Mouse (Mus musculus): ENCODE measurements at regions not wholly inside any gene's neighbourhood (a gene's known extent, or its start where the extent isn't known, plus 50 kb on each side); places are given as distances from the start of the nearest gene placed in this dataset.

DNA sequence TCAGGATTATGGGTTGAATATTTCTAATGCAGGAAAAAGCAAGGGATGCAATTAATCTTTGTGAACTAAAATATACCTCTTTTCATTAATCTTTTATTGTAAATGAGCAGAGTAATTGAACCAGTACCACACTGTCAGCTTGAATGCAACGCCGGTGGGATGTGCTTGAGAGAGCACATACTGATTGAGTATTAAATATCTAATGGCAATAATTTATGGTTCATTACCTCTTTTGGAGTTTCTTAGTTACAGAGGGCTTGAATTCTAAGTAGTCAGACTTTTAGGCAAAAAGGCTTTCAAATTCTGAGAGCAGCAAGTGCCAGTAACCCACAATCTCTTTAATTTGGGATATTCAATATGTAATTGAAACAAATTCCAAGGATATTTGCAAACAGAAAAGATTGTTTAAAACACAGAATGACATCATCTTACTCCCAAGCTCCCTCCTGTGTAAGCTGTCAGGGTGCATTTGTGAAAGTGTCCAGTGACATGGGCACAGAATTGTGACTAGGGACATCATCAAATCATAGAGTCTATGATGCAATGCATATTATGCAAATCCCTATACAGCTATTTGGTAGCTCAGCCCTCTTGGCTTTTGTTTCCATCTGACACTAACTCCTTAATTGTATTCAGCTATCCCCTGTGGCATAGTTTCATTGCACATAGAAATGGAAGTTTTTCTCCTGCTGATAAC lies 175.2 kb upstream of the Cdh8 start:
- ATAC-seq (ENCODE audit: low FRiP score, low read depth), result no peak
- Histone ChIP-seq H3K36me3 (no peaks in the 10 kb centered on the region), H3K4me1 (replicated peaks) (no peaks in the 10 kb centered on the region), H3K27me3 (no peaks in the 10 kb centered on the region), H3K4me2 (no peak overlapping the region), H3K4me3 (no peak overlapping the region), H3K9ac (no peak overlapping the region), H3K27ac (replicated peaks) (no peak overlapping the region), H3K9me3 (no peaks in the 10 kb centered on the region)
- WGBS, result 27% methylated on average over 2 of the region's 2 CpGs

DNA sequence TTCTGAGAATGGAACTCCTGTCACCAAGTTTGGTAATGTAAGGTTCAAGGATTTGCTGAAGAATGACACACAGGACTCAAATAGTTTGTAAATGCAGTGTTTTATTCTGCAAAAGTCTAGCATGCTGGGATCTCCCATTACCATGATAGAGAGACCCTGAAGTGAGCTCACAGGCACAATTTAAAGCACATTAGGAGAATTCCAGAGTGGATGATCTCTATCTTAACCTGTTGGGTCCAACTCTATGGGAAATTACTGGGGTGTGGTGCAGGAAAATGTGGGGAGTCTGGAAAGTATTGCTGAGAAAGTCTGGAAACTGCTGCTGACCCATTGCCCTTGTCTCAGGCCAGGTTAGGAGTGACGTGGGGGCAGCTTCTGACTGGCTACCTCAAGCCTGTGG lies 127.8 kb upstream of the Cdh8 start:
- no peak for ATAC-seq (ENCODE audit: low FRiP score, low read depth)
- Histone ChIP-seq H3K9ac (no peak overlapping the region), H3K27ac (replicated peaks) (no peak overlapping the region), H3K4me3 (no peak overlapping the region), H3K36me3 (no peaks in the 10 kb centered on the region), H3K27me3 (no peaks in the 10 kb centered on the region), H3K9me3 (no peaks in the 10 kb centered on the region), H3K4me1 (replicated peaks) (no peaks in the 10 kb centered on the region), H3K4me2 (no peak overlapping the region)
- WGBS, result 70% methylated on average over 1 of the region's 1 CpGs

DNA sequence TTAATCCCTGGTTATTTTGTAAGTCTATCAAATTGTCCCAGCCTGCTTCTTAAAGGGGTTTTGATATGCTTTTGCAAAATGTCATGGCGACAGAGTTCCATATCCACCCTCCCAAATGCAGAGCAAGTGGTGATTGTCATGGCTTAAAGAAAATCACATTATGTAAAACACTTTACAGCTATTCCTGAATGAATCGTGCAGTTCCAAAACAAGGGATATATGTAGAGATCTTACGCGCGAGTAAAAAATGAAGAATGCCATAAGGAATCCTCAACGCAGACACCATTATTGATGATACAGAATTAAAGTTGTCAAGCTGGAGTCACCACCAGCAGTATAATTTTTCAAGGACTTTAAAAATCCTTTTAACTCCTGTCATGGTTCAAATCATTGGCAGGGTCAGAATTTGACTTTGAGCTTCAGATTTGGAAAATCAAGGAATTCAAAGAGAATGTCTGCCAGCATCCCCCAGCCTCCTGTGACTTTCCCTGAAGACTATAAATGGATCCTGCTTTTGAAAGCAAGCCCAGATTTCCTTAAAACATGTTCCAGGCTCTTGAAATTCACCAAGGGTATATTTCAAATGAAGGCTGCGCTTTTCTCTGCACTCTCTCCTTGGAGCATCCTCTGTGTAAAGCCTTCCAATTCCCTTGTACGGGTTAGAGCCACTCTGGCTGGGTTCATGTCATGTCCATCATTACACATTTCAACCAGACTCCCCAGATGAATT lies 116.6 kb upstream of the Cdh8 start:
- Histone ChIP-seq H3K9me3 (no peaks in the 10 kb centered on the region), H3K27ac (replicated peaks) (no peak overlapping the region), H3K27me3 (no peaks in the 10 kb centered on the region), H3K9ac (no peak overlapping the region), H3K4me2 (no peak overlapping the region), H3K4me1 (replicated peaks) (no peaks in the 10 kb centered on the region), H3K4me3 (no peak overlapping the region), H3K36me3 (no peaks in the 10 kb centered on the region)
- WGBS, result 84% methylated on average over 8 of the region's 8 CpGs
- ATAC-seq (ENCODE audit: low FRiP score, low read depth), result no peak

DNA sequence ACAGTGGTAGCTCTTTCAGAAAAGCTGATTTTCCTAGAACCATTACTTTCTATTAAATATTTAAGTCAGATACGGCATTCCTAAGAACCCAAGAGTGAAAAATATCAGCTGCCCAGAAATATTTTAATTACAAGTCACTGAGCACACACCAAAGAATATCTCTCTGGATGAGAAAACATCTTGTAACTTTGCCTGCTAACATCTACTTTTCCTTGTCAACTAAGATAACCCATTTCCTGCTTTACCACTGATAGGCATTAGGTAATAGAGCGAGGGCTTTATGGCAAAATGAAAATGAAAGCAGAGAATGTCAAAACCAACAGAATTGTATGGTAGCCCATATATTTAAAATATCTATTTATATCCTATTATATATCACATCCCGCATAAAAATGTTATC lies 85.8 kb upstream of the Cdh8 start:
- no peak overlapping the region for H3K4me3 ChIP-seq
- no peaks in the 10 kb centered on the region for H3K27me3 ChIP-seq
- H3K36me3 ChIP-seq, result no peaks in the 10 kb centered on the region
- ATAC-seq (ENCODE audit: low FRiP score, low read depth), result no peak
- H3K9me3 ChIP-seq, result no peaks in the 10 kb centered on the region
- H3K27ac ChIP-seq (replicated peaks), result no peak overlapping the region
- H3K9ac ChIP-seq, result no peak overlapping the region
- no peaks in the 10 kb centered on the region for H3K4me1 ChIP-seq (replicated peaks)
- no peak overlapping the region for H3K4me2 ChIP-seq
- 89% methylated on average over 3 of the region's 3 CpGs for WGBS
